Mouse (Mus musculus): ENCODE results near the gene 1190005I06Rik.

Gene 1190005I06Rik

DNA sequence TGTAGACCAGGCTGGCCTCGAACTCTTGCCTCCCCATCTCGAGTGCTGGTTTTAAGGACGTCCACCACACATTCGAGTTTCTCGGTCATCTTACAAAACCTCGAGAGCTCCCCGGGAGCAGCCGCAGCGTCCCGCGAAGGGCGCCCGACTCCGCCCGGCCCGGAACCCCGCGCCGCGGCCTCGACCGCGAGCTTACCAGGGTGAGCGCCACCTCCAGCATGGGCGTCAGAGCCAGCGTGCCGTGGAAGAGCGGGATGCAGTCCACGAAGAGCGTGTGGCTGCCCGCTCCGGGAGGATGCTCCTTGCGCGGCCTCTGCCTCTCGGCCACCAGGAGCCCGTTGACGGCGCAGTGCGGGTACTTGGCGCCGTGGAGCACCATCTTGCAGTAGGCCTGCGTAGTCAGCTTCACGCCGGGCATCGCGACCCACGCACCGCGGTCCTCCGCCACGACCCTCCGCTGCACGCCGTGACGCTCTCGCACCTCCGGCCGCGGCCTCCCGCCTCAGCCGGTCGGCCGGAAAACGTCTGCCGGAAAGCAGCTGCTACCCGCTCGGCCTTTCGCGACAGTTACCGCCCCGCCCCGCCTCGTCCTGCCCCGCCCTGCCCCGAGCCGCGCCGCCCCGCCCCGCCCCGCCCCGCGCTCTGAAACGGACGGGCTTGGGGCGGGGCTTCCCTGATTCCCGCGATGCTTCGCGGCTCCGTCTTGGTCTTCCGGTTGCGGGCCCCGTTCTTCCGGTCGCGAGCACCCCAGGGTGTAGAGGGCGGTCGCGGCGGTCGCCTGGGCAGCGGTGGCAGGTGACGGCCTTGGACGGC, 20.3 kb upstream of the 1190005I06Rik start, which contains the start of the genes Gm27021 and Cox4i1:
Gene Gm27021 (minus strand): TSS at position 519 of the 813 bp plus-strand sequence.
Gene Cox4i1 (plus strand): TSS at position 662 of the 813 bp plus-strand sequence.
- DNase-seq (ENCODE audit: low spot score) = peak; percentile 98

- DNase-seq (ENCODE audit: low spot score) = no peak
These were observed 19.5 kb upstream of the 1190005I06Rik start for GRCm38 (mm10) chr8:120666807-120667470.

DNA sequence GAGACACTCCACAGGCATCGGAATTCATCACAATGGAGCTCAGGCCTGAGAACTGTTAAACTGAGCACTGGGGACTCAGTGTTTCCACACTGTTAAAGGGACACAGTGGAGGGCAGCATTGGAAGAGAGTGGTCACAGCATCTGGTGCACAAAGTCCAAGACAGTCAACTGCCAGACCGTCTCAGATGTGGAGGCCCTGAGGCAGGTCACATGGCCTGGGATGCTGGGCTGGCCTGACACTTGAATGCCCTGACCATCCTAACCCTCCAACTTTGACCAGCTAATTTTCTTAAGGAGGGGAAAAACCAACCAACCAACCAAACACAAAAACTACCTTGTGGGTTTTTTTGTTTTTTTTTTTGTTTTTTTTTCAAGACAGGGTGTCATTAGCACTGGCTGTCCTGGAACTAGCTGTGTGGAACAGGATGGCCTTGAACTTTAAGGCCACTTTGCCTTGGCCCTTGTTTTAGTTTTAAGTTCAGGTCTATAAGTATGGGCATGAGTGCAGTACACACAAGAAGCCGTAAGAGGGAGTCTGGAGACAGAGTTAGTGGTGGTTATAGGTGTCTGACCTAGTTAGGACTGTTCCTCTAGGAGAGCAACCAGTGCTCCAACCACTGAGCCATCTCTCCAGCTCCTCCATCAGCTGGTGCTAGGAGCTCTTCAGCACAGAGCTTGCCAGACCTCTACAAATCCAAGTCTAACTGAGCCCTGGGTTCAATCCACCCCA, 18.5 kb upstream of the 1190005I06Rik start:
- no peak for DNase-seq (ENCODE audit: low spot score)

DNA sequence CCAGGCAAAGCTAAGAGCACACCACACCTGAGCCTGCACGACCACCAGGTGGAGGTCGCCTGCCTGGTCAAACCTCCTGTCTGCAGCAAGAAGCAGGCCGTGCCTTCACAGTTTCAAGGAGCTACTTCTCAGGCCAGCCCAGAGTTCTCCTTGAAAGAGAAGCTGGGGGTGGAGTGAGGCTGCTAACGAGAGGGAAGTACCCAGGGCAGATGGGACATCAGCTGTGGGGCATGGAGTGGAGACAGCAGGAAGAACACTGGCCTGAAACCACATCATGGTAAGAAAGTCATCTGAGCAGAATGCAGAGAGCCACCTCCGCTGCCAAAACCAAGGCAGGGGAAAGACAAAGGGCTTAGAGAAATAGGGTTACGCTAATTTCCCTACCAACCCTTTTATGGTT, 17.1 kb upstream of the 1190005I06Rik start:
- no peak for DNase-seq (ENCODE audit: low spot score)

GRCm38 (mm10) chr8:120657415-120657814, 10.0 kb upstream of the 1190005I06Rik start:
- no peak for DNase-seq (ENCODE audit: low spot score)

- DNase-seq (ENCODE audit: low spot score) = no peak
These were observed 9.1 kb upstream of the 1190005I06Rik start for GRCm38 (mm10) chr8:120656322-120657052.

DNA sequence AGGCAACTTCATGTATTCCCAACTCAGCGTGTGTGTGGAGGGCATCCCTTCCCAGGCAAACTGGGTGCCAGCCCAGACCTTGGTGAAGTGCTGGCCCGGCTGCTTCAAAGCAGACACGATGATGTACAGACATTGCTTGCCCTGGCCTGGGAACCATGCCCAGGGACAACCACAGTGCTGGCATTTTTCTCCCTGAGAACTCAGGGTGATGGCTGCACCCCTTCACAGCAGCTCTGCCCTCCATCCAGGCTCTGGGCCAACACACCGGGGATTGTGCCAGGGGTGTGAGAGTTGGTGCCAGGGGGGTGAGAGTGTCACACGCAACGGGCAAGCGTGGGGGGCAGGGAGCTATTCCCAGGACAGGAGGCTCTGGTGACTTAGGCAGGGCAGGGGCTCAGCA, 2.8 kb downstream of the 1190005I06Rik start:
- peak; percentile 78 for DNase-seq (ENCODE audit: low spot score)

GRCm38 (mm10) chr8:120642031-120642662, 5.3 kb downstream of the 1190005I06Rik start:
- no peak for DNase-seq (ENCODE audit: low spot score)

- DNase-seq (ENCODE audit: low spot score) = peak; percentile 78
These were observed 6.2 kb downstream of the 1190005I06Rik start for GRCm38 (mm10) chr8:120641245-120641644.

GRCm38 (mm10) chr8:120634329-120634839, 13.0 kb downstream of the 1190005I06Rik start:
- DNase-seq (ENCODE audit: low spot score) = peak; percentile 78

- peak; percentile 44 for DNase-seq (ENCODE audit: low spot score)
These were observed 13.7 kb downstream of the 1190005I06Rik start for GRCm38 (mm10) chr8:120633665-120634271.

- DNase-seq (ENCODE audit: low spot score) = no peak
These were observed 14.3 kb downstream of the 1190005I06Rik start for GRCm38 (mm10) chr8:120632969-120633664.

- no peak for DNase-seq (ENCODE audit: low spot score)
These were observed 15.7 kb downstream of the 1190005I06Rik start for GRCm38 (mm10) chr8:120631441-120632375.

DNA sequence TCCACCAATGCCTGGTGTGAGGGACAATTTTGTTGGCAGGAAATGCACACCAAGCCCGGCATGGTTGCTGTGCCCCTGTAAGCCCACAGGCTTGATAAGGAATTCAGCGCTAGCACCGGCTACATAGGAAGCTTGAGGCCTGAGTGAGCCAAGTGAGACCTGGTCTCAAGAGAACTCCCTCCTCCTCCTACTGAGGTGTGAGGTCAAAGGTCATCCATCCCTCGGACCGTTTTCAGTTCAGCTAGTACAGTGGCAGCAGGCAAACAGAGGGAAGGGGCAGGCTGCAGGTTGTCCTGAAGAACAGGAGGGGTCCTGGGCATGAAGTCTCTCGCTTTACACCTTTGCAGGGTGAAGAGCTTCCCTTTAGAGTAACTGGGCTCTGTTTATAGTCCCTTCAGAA, 16.6 kb downstream of the 1190005I06Rik start:
- no peak for DNase-seq (ENCODE audit: low spot score)

DNA sequence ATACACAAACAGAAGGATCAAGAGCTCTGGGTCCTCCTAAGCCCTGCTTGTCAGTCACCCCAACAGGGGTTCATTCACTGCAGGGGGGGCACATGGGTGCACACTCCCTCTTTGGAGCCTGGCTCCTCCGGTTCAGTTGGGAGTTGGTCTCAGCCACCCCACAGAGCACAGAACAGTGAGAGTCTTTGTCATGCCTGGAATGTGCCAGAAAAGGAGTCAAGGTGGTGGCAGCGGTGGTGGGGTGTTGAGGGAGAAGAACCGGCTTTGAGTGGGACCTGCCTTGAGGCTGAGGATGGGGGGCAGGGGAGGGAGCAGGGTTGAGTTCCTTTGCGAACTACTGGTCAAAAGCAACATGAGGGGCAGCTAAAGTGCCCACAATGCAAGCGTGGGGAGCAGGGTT, 17.4 kb downstream of the 1190005I06Rik start:
- DNase-seq (ENCODE audit: low spot score) = no peak

GRCm38 (mm10) chr8:120627298-120627697, 20.1 kb downstream of the 1190005I06Rik start:
- DNase-seq (ENCODE audit: low spot score) = no peak

GRCm38 (mm10) chr8:120626461-120626860, 21.0 kb downstream of the 1190005I06Rik start:
- no peak for DNase-seq (ENCODE audit: low spot score)

GRCm38 (mm10) chr8:120623608-120624007, 23.8 kb downstream of the 1190005I06Rik start:
- DNase-seq (ENCODE audit: low spot score) = no peak

- DNase-seq (ENCODE audit: low spot score) = no peak
These were observed 25.3 kb downstream of the 1190005I06Rik start for GRCm38 (mm10) chr8:120622161-120622560.

All from MN1 (cell line).